Mouse (Mus musculus) stomach, embryonic 15.5 days (tissue): ENCODE data around the gene Ostf1. TPM values are rescaled to one million over a fixed set of nuclear protein-coding genes. Genes with fewer than 3 reads are reported as not detected.

Source experiments
- ATAC-seq: fragments of 200-750 bp; cut with Nextera tagmentation; 2 replicates; pipeline ENCODE4 v1.8.0; 2017; ENCODE audit warnings: low read depth, moderate number of reproducible peaks, moderate TSS enrichment; ENCODE audit not compliant: insufficient read depth, low FRiP score
- H3K27ac ChIP-seq: fragments of 300-500 bp; sonication (generic); 2 replicates; pipeline ENCODE4 v1.5.1; 2015; ENCODE audit warnings: mild to moderate bottlenecking, inconsistent platforms
- H3K27me3 ChIP-seq: fragments of 300-500 bp; sonication (generic); replicated peaks from 2 replicates; pipeline ENCODE4 v1.6.1; 2015; ENCODE audit warnings: inconsistent platforms
- H3K36me3 ChIP-seq: fragments of 300-500 bp; sonication (generic); 2 replicates; pipeline ENCODE4 v1.6.1; 2015; ENCODE audit warnings: inconsistent platforms
- H3K4me1 ChIP-seq: fragments of 300-500 bp; sonication (generic); 2 replicates; pipeline ENCODE4 v1.6.1; 2015; ENCODE audit warnings: inconsistent platforms
- H3K4me2 ChIP-seq: fragments of 300-500 bp; sonication (generic); 2 replicates; pipeline ENCODE4 v1.6.1; 2015; ENCODE audit warnings: mild to moderate bottlenecking, inconsistent platforms
- H3K4me3 ChIP-seq: fragments of 300-500 bp; sonication (generic); replicated peaks from 2 replicates; pipeline ENCODE4 v1.5.1; 2015; ENCODE audit warnings: inconsistent platforms
- H3K9ac ChIP-seq: fragments of 300-500 bp; sonication (generic); 2 replicates; pipeline ENCODE4 v1.6.1; 2015; ENCODE audit warnings: inconsistent platforms
- H3K9me3 ChIP-seq: fragments of 300-500 bp; sonication (generic); 2 replicates; pipeline ENCODE4 v1.6.1; 2016; ENCODE audit warnings: inconsistent platforms
- WGBS: fragments of 180-500 bp; shearing (Covaris S2); methylation state at CpG from one replicate; pipeline ENCODE4 v1.1.7; 2015; 5-methylcytosine and 5-hydroxymethylcytosine counted together
- polyA plus RNA-seq: library from polyadenylated mRNA; unstranded; fragments of >200 nt; fragmentation: Nextera tagmentation; extraction: Ambion mirVana; gene quantifications from 2 replicates; pipeline ENCODE4 v1.2.1, GENCODE M21; 2015

Ostf1 gene
- polyA plus RNA-seq, 1 experiment from 2014 or later = 95.9 TPM

GRCm38 (mm10) chr19:18557708-18558107 lies 73.9 kb downstream of the Ostf1 start:
- Histone ChIP-seq H3K36me3 (no peaks in the 10 kb centered on the region), H3K4me3 (no peak overlapping the region), H3K27me3 (no peaks in the 10 kb centered on the region), H3K9me3 (no peaks in the 10 kb centered on the region), H3K4me2 (no peak overlapping the region), H3K27ac (no peak overlapping the region), H3K4me1 (no peaks in the 10 kb centered on the region), H3K9ac (no peak overlapping the region)
- no peak for ATAC-seq
- 72% methylated on average over 1 of the region's 1 CpGs for WGBS

DNA sequence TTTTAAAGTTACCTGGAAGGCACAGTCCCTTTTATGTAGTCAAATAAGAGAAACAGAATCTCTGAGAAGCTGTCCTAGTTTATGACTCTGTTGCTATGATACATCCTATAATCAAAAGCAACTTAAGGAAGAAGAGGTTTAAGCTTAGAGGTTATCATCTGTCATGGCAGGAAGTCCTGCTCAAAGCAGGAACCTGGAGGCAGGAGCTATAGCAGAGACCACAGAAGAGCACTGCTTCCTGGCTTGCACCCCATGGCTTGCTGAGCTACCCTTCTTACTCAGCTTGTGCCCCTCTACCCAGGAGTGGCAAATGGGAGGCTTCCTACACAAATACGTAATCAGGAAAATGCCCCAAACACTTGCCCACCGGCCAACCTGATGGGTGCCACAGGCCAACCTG lies 76.0 kb downstream of the Ostf1 start:
- Histone ChIP-seq H3K4me2 (no peak overlapping the region), H3K27ac (no peak overlapping the region), H3K36me3 (no peaks in the 10 kb centered on the region), H3K9ac (no peak overlapping the region), H3K27me3 (no peaks in the 10 kb centered on the region), H3K4me3 (no peak overlapping the region), H3K9me3 (no peaks in the 10 kb centered on the region), H3K4me1 (no peaks in the 10 kb centered on the region)
- WGBS = 78% methylated on average over 2 of the region's 2 CpGs
- ATAC-seq = no peak

DNA sequence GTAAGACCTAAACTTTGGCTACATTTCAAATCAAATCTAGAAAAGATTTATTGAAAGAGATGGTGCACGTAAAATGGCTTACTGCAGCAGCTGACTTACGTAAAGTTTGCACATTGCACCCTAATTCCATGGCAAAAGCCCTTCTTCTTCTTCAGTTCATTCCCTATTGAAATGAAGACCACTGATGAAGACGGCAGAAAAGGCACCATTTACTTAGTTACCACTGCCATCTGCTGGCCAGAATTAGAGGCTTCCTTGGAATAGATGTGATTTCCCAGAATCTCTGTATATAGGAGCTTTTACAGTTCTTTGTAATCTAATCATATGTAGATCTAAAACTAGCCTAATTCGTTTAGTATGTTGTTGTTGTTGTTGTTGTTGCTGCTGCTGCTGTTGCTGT lies 83.0 kb downstream of the Ostf1 start:
- WGBS = 7% methylated on average over 4 of the region's 4 CpGs
- Histone ChIP-seq H3K4me3 (no peak overlapping the region), H3K4me2 (no peak overlapping the region), H3K9ac (no peak overlapping the region), H3K36me3 (no peaks in the 10 kb centered on the region), H3K9me3 (no peaks in the 10 kb centered on the region), H3K27ac (no peak overlapping the region), H3K4me1 (no peaks in the 10 kb centered on the region), H3K27me3 (no peaks in the 10 kb centered on the region)
- ATAC-seq = no peak

Other genes with a start within 250 kb of the Ostf1 start
- gene Nmrk1, start 127 bp upstream of the Ostf1 start, polyA plus RNA-seq = 13.4 and 14.6 TPM in 2 replicates
- 24.0 and 26.9 TPM in 2 replicates for gene Carnmt1, start 38.9 kb upstream of the Ostf1 start, polyA plus RNA-seq
- 29.1 and 32.3 TPM in 2 replicates for gene D030056L22Rik, start 81.4 kb upstream of the Ostf1 start, polyA plus RNA-seq
- gene Trpm6, start 118.2 kb upstream of the Ostf1 start, polyA plus RNA-seq = 0.15 and 0.18 TPM in 2 replicates